Mouse (Mus musculus): ENCODE data around the gene Polrmt. TPM values are rescaled to one million over a fixed set of nuclear protein-coding genes. Genes with fewer than 3 reads are reported as not detected.

Polrmt gene
- total and polyA plus RNA-seq, 2 experiments from 2014 or later: 29.7 to 36.5 TPM

DNA sequence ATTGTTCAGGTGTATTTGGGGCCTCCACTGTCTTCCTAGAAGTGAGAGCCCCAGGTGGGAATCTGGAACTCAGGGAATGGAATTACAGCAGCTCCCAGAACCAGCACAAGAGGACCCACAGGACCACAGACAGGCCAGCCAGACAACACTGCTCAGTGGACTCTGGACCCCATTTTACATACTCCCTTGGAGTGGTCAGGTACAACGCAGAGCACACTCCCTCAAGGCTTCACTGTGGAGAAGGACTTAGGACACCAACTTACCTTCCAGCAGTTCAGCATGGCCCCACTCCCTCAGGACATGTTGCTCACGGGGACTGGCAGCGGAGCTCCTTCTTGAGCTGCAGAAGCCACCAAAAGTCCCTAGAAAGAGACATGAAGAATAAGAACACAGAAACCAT, 970 bp downstream of the Polrmt start:
- Histone ChIP-seq H3K4me2 (ENCODE audit: low read depth, low read length) (peak overlapping the region; percentile 77), H3K9ac (replicated peaks; ENCODE audit: low read length) (0 out of 2 replicates have a peak overlapping the region, but pooled peaks have one; percentile 10), H3K9me3 (ENCODE audit: low read length) (no peaks in the 10 kb centered on the region), H3K36me3 (ENCODE audit: insufficient read depth, low read length) (peaks cover 16% of the 10 kb centered on the region), H3K27ac (no peak overlapping the region), H3K4me1 (ENCODE audit: insufficient read depth, low read length) (peaks cover 3% of the 10 kb centered on the region; the same call in 1 of the 2 replicates), H3K4me3 (ENCODE audit: low read length) (no peak overlapping the region), H3K27me3 (ENCODE audit: insufficient read depth, low read length) (no peaks in the 10 kb centered on the region)
- DNase-seq (ENCODE audit: low spot score) (no peak), ATAC-seq (no peak)
- TF ChIP-seq CTCF (IDR thresholded peaks at IDR 0.05; ENCODE audit: low read depth): no peak
- 87% methylated on average over 3 of the region's 3 CpGs for WGBS

DNA sequence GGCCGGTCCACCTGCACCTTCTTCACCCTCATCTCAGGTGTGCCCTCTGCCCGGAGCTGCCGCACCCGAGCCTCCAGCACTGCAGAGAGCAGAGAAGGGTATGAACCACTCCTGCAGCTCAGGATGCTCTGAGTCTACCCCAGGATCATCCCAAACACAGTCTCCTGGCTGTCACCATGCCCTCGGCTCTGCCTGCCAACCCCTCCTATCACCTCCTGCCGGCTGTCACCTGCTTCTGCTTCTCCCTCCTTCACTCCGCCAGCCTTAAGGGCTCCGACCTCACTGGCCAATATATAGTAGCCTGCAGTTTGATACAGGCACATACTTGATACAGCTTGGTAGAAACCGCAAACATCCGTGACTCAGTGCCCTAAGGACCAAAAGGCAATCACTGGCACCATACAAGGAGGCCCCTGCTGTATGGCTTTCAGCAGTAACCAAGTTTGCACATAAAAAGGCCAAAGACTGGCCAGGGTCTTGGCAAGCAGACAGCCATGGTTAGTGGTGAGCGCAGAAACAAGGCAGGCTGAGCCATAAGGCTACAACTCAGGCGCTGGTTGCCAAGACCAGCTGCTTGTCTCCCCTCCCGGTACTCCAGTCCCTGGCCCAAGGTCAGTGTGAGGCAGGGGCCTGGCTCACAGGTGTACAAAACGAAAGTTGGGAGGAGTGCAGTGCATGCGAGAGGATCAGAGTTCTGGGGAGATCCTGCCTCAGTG, 2.6 kb downstream of the Polrmt start:
- DNase-seq (ENCODE audit: low spot score) (no peak), ATAC-seq (no peak)
- Histone ChIP-seq H3K4me1 (ENCODE audit: insufficient read depth, low read length) (peaks cover 3% of the 10 kb centered on the region; the same call in 1 of the 2 replicates), H3K4me2 (ENCODE audit: low read depth, low read length) (no peak overlapping the region), H3K27me3 (ENCODE audit: insufficient read depth, low read length) (no peaks in the 10 kb centered on the region), H3K4me3 (ENCODE audit: low read length) (no peak overlapping the region), H3K36me3 (ENCODE audit: insufficient read depth, low read length) (peaks cover 32% of the 10 kb centered on the region), H3K9ac (replicated peaks; ENCODE audit: low read length) (no peak overlapping the region), H3K27ac (no peak overlapping the region), H3K9me3 (ENCODE audit: low read length) (peaks cover 7% of the 10 kb centered on the region; the same call in 1 of the 2 replicates)
- 92% methylated on average over 15 of the region's 15 CpGs for WGBS
- no peak for TF ChIP-seq CTCF (IDR thresholded peaks at IDR 0.05; ENCODE audit: low read depth)

DNA sequence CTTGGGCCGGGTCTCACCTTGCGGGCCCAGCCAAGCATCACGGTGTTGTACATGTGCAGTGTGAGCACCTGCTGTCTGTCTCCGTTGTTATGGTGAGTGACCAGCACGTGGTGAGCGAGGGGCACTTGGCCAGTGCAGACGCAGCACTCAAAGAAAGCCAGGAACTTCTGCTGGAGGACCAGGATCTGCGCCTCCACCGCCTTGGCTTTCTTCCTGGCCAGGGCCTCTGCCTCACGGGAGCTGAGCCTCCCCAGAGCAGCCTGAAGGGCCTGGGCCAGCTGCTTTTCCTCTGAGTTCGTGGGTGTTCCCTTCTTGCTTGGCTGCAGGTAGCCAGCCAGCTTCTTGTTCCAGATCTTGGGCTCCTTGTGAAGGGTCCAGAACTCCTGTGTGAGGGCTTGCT, 3.2 kb downstream of the Polrmt start:
- Histone ChIP-seq H3K27ac (no peak overlapping the region), H3K36me3 (ENCODE audit: insufficient read depth, low read length) (peaks cover 38% of the 10 kb centered on the region), H3K9me3 (ENCODE audit: low read length) (peaks cover 7% of the 10 kb centered on the region; the same call in 1 of the 2 replicates), H3K4me1 (ENCODE audit: insufficient read depth, low read length) (peaks cover 3% of the 10 kb centered on the region; the same call in 1 of the 2 replicates), H3K9ac (replicated peaks; ENCODE audit: low read length) (no peak overlapping the region), H3K4me2 (ENCODE audit: low read depth, low read length) (no peak overlapping the region), H3K27me3 (ENCODE audit: insufficient read depth, low read length) (no peaks in the 10 kb centered on the region), H3K4me3 (ENCODE audit: low read length) (no peak overlapping the region)
- WGBS: 92% methylated on average over 11 of the region's 11 CpGs
- no peak for DNase-seq (ENCODE audit: low spot score)
- no peak for TF ChIP-seq CTCF (IDR thresholded peaks at IDR 0.05; ENCODE audit: low read depth)
- no peak for ATAC-seq

DNA sequence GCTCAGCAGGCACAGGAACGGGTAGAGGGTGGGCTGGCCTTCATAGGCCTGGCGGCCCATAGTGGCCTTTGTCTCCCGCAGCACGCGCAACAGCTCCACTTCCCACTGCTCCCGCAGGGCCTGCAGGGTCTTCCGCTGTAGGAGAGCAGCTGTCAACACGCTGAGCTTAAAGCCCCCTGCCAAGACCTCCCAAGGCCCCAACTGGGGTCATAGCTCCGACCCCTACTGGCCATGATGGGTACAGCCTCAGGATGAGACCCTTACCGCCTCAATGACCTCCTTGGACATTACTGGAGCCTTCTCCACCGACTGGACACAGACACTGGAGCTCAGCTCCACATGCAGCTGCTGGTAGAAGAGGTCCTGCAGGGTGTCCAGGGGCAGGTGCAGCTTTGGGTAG, 5.5 kb downstream of the Polrmt start:
- Histone ChIP-seq H3K27me3 (ENCODE audit: insufficient read depth, low read length) (no peaks in the 10 kb centered on the region), H3K36me3 (ENCODE audit: insufficient read depth, low read length) (peaks cover 57% of the 10 kb centered on the region), H3K9ac (replicated peaks; ENCODE audit: low read length) (no peak overlapping the region), H3K4me3 (ENCODE audit: low read length) (no peak overlapping the region), H3K4me2 (ENCODE audit: low read depth, low read length) (no peak overlapping the region), H3K4me1 (ENCODE audit: insufficient read depth, low read length) (no peaks in the 10 kb centered on the region; the same call in 1 of the 2 replicates), H3K27ac (no peak overlapping the region), H3K9me3 (ENCODE audit: low read length) (peaks cover 7% of the 10 kb centered on the region; the same call in 1 of the 2 replicates)
- DNase-seq (ENCODE audit: low spot score) (no peak), ATAC-seq (no peak)
- 49% methylated on average over 11 of the region's 11 CpGs for WGBS
- TF ChIP-seq CTCF (IDR thresholded peaks at IDR 0.05; ENCODE audit: low read depth): peak; percentile 39

DNA sequence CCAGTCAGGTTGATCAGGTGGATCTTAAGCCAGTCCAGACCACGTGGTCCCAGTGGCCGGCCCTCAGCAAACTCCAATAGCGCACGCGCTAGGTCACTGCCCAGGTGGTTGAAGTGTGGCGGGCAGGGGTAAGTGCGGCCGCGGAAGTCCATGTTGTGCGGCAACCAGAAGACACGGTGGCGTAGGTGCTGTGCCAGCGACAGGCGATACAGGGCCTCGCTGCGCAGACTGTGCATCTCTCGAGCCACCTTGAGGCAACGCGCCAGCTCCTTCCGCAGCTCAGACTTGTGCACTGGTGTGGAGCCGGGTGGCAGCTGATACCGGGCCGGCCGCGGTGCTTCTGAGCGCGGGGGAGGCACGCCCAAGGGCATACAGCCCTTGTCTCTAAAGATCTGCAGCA, 7.1 kb downstream of the Polrmt start:
- Histone ChIP-seq H3K27ac (no peak overlapping the region), H3K36me3 (ENCODE audit: insufficient read depth, low read length) (peaks cover 68% of the 10 kb centered on the region), H3K4me1 (ENCODE audit: insufficient read depth, low read length) (no peaks in the 10 kb centered on the region), H3K9me3 (ENCODE audit: low read length) (peaks cover 7% of the 10 kb centered on the region; the same call in 1 of the 2 replicates), H3K4me3 (ENCODE audit: low read length) (no peak overlapping the region), H3K27me3 (ENCODE audit: insufficient read depth, low read length) (no peaks in the 10 kb centered on the region), H3K4me2 (ENCODE audit: low read depth, low read length) (no peak overlapping the region), H3K9ac (replicated peaks; ENCODE audit: low read length) (no peak overlapping the region)
- ATAC-seq (no peak), DNase-seq (ENCODE audit: low spot score) (no peak)
- no peak for TF ChIP-seq CTCF (IDR thresholded peaks at IDR 0.05; ENCODE audit: low read depth)
- 97% methylated on average over 28 of the region's 28 CpGs for WGBS

DNA sequence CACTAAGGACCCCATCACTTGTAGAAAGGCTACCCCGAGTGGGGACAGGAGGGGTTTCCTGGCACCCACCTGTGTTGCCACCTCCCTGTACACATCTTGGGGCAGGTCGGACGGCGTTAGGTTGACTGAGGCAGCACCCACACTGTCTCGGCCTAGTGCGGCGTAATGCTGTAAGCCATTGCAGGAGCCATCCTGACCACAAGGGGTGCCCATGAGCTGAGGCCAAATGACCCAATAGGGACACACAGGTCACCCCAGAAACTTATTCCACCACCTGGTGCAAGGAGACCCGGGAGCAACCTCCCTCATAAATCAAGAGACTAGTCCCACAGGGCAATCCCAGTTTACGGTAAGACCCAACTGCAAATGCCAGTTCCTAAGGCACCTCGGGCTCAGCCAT, 8.1 kb downstream of the Polrmt start:
- TF ChIP-seq CTCF (IDR thresholded peaks at IDR 0.05; ENCODE audit: low read depth): peak; percentile 62
- ATAC-seq (no peak), DNase-seq (ENCODE audit: low spot score) (no peak)
- no peaks in the 10 kb centered on the region for H3K4me1 ChIP-seq (ENCODE audit: insufficient read depth, low read length)
- no peak overlapping the region for H3K9ac ChIP-seq (replicated peaks; ENCODE audit: low read length)
- H3K9me3 ChIP-seq (ENCODE audit: low read length): peaks cover 7% of the 10 kb centered on the region; the same call in 1 of the 2 replicates
- no peak overlapping the region for H3K4me2 ChIP-seq (ENCODE audit: low read depth, low read length)
- 88% methylated on average over 10 of the region's 10 CpGs for WGBS
- H3K27ac ChIP-seq: no peak overlapping the region
- no peak overlapping the region for H3K4me3 ChIP-seq (ENCODE audit: low read length)
- no peaks in the 10 kb centered on the region for H3K27me3 ChIP-seq (ENCODE audit: insufficient read depth, low read length)
- peaks cover 73% of the 10 kb centered on the region for H3K36me3 ChIP-seq (ENCODE audit: insufficient read depth, low read length)

DNA sequence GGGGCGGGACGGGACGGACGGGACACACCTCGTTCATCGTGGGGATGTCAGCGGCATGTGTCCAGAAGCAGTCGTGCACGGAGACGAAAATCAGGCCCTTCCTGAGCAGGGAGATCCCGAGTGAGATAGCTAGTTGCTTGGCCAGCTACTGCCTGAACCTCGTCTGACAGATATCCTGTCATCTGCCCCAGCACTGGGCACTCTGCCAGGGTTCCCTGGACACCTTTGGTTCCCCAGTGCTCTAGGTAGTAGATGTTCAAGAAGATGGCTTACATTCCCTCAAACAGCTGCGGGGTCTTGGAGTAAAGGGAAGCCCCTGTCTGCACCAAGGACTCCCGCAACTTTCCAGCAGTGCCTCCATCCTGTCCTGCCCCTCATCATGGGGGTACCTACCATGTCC, 9.7 kb downstream of the Polrmt start:
- H3K9ac ChIP-seq (replicated peaks; ENCODE audit: low read length): no peak overlapping the region
- peaks cover 85% of the 10 kb centered on the region for H3K36me3 ChIP-seq (ENCODE audit: insufficient read depth, low read length)
- DNase-seq (ENCODE audit: low spot score) (no peak), ATAC-seq (no peak)
- H3K4me3 ChIP-seq (ENCODE audit: low read length): no peak overlapping the region
- peaks cover 7% of the 10 kb centered on the region; the same call in 1 of the 2 replicates for H3K9me3 ChIP-seq (ENCODE audit: low read length)
- no peak for TF ChIP-seq CTCF (IDR thresholded peaks at IDR 0.05; ENCODE audit: low read depth)
- H3K27ac ChIP-seq: no peak overlapping the region
- H3K4me1 ChIP-seq (ENCODE audit: insufficient read depth, low read length): no peaks in the 10 kb centered on the region
- H3K4me2 ChIP-seq (ENCODE audit: low read depth, low read length): no peak overlapping the region
- 92% methylated on average over 14 of the region's 14 CpGs for WGBS
- no peaks in the 10 kb centered on the region for H3K27me3 ChIP-seq (ENCODE audit: insufficient read depth, low read length)

All from hindbrain, postnatal 0 days (tissue).